Mouse (Mus musculus) hindbrain, embryonic 14.5 days (tissue): Measurements from ENCODE around the gene Akr1c20. TPM values are rescaled to one million over a fixed set of nuclear protein-coding genes. Genes with fewer than 3 reads are reported as not detected.

Experiments used
- ATAC-seq: fragments of 200-750 bp; cut with Nextera tagmentation; 2 replicates; pipeline ENCODE4 v1.8.0; 2017; ENCODE audit warnings: moderate number of reproducible peaks, mild to moderate bottlenecking, moderate TSS enrichment, moderate library complexity; ENCODE audit not compliant: low FRiP score
- DNase-seq: peaks from one replicate; pipeline ENCODE4 v3.0.0-alpha.2; 2015; ENCODE audit warnings: low spot score
- H3K27ac ChIP-seq: fragments of 300-500 bp; sonication (generic); 2 replicates; pipeline ENCODE4 v1.5.1; 2014; ENCODE audit warnings: mild to moderate bottlenecking, moderate library complexity
- H3K27me3 ChIP-seq: fragments of 300-500 bp; sonication (generic); 2 replicates; pipeline ENCODE4 v1.6.1; 2014; ENCODE audit warnings: mild to moderate bottlenecking, low read length, mixed read lengths; ENCODE audit not compliant: control insufficient read depth, insufficient read depth
- H3K36me3 ChIP-seq: fragments of 300-500 bp; sonication (generic); replicated peaks from 2 replicates; pipeline ENCODE4 v1.6.1; 2014; ENCODE audit not compliant: control insufficient read depth, insufficient read depth
- H3K4me1 ChIP-seq: fragments of 300-500 bp; sonication (generic); replicated peaks from 2 replicates; pipeline ENCODE4 v1.6.1; 2014; ENCODE audit warnings: antibody characterized with exemption, low read length, mixed read lengths; ENCODE audit not compliant: control insufficient read depth, insufficient read depth
- H3K4me2 ChIP-seq: fragments of 300-500 bp; sonication (generic); replicated peaks from 2 replicates; pipeline ENCODE4 v1.6.1; 2014; ENCODE audit warnings: mild to moderate bottlenecking, moderate library complexity
- H3K4me3 ChIP-seq: fragments of 300-500 bp; sonication (generic); replicated peaks from 2 replicates; pipeline ENCODE4 v1.5.1; 2014; ENCODE audit warnings: mild to moderate bottlenecking, low read length
- H3K9ac ChIP-seq: fragments of 300-500 bp; sonication (generic); 2 replicates; pipeline ENCODE4 v1.6.1; 2014
- H3K9me3 ChIP-seq: fragments of 300-500 bp; sonication (generic); 2 replicates; pipeline ENCODE4 v1.6.1; 2016; ENCODE audit warnings: low read length; ENCODE audit not compliant: control insufficient read depth
- WGBS: fragments of 180-500 bp; shearing (Covaris S2); extraction: QIAGEN DNeasy Blood & Tissue Kit; methylation state at CpG from one replicate; pipeline ENCODE4 v1.1.7; 2014; 5-methylcytosine and 5-hydroxymethylcytosine counted together
- polyA plus RNA-seq: library from polyadenylated mRNA; unstranded; fragments of >200 nt; fragmentation: Nextera tagmentation; extraction: Ambion mirVana; gene quantifications from 2 replicates; pipeline ENCODE4 v1.2.1, GENCODE M21; 2014

Gene Akr1c20
- not detected in 2 replicates for polyA plus RNA-seq

GRCm38 (mm10) chr13:4523201-4523838 lies at the start of gene Akr1c20:
TSS of gene Akr1c20 (minus strand) at chr13:4523345.
- 87% methylated on average over 2 of the region's 2 CpGs for WGBS
- H3K36me3 ChIP-seq: no peaks in the 10 kb centered on the region
- H3K27ac ChIP-seq: no peak within 1 kb of the TSS

GRCm38 (mm10) chr13:4565996-4566395 lies 42.9 kb upstream of the Akr1c20 start:
- 82% methylated on average over 2 of the region's 2 CpGs for WGBS
- ATAC-seq: no peak
- no peak overlapping the region for H3K4me3 ChIP-seq

More at GRCm38 (mm10) chr13:4523201-4523838, at the start of gene Akr1c20:
- Histone ChIP-seq H3K9me3 (no peaks in the 10 kb centered on the region), H3K9ac (no peak within 1 kb of the TSS), H3K4me3 (no peak within 1 kb of the TSS), H3K4me2 (no peak within 1 kb of the TSS), H3K4me1 (no peaks in the 10 kb centered on the region), H3K27me3 (no peaks in the 10 kb centered on the region)
- ATAC-seq (no peak), DNase-seq (no peak)

GRCm38 (mm10) chr13:4560500-4560899 lies 37.4 kb upstream of the Akr1c20 start:
- H3K9ac ChIP-seq: no peak overlapping the region
- no peaks in the 10 kb centered on the region for H3K36me3 ChIP-seq
- H3K27me3 ChIP-seq: no peaks in the 10 kb centered on the region
- H3K4me3 ChIP-seq: no peak overlapping the region
- DNase-seq (no peak), ATAC-seq (no peak)
- H3K27ac ChIP-seq: no peak overlapping the region
- no peaks in the 10 kb centered on the region for H3K4me1 ChIP-seq
- H3K9me3 ChIP-seq: no peaks in the 10 kb centered on the region
- H3K4me2 ChIP-seq: no peak overlapping the region

More at GRCm38 (mm10) chr13:4565996-4566395, 42.9 kb upstream of the Akr1c20 start:
- Histone ChIP-seq H3K9me3 (no peaks in the 10 kb centered on the region), H3K27me3 (no peaks in the 10 kb centered on the region), H3K36me3 (no peaks in the 10 kb centered on the region), H3K4me1 (no peaks in the 10 kb centered on the region), H3K27ac (no peak overlapping the region), H3K4me2 (no peak overlapping the region), H3K9ac (no peak overlapping the region)
- no peak for DNase-seq

GRCm38 (mm10) chr13:4559143-4559542 lies 36.0 kb upstream of the Akr1c20 start:
- ATAC-seq (no peak), DNase-seq (no peak)
- no peaks in the 10 kb centered on the region for H3K4me1 ChIP-seq
- H3K27ac ChIP-seq: no peak overlapping the region
- no peaks in the 10 kb centered on the region for H3K9me3 ChIP-seq
- WGBS: 74% methylated on average over 1 of the region's 1 CpGs
- H3K36me3 ChIP-seq: no peaks in the 10 kb centered on the region
- no peak overlapping the region for H3K4me3 ChIP-seq
- H3K9ac ChIP-seq: no peak overlapping the region
- H3K27me3 ChIP-seq: no peaks in the 10 kb centered on the region
- H3K4me2 ChIP-seq: no peak overlapping the region

GRCm38 (mm10) chr13:4514811-4515210 lies 8.3 kb downstream of the Akr1c20 start:
- no peaks in the 10 kb centered on the region for H3K27me3 ChIP-seq
- no peaks in the 10 kb centered on the region for H3K4me1 ChIP-seq
- no peak overlapping the region for H3K9ac ChIP-seq
- no peaks in the 10 kb centered on the region for H3K9me3 ChIP-seq
- 90% methylated on average over 2 of the region's 2 CpGs for WGBS
- no peak for DNase-seq
- H3K27ac ChIP-seq: no peak overlapping the region
- no peak for ATAC-seq
- no peak overlapping the region for H3K4me2 ChIP-seq
- H3K36me3 ChIP-seq: no peaks in the 10 kb centered on the region
- H3K4me3 ChIP-seq: no peak overlapping the region

- no peak overlapping the region for H3K9ac ChIP-seq
- H3K27me3 ChIP-seq: no peaks in the 10 kb centered on the region
- no peak for ATAC-seq
- H3K4me1 ChIP-seq: no peaks in the 10 kb centered on the region
- DNase-seq: no peak
- no peak overlapping the region for H3K4me3 ChIP-seq
- 79% methylated on average over 1 of the region's 1 CpGs for WGBS
- H3K9me3 ChIP-seq: no peaks in the 10 kb centered on the region
- H3K4me2 ChIP-seq: no peak overlapping the region
- no peaks in the 10 kb centered on the region for H3K36me3 ChIP-seq
- no peak overlapping the region for H3K27ac ChIP-seq
Observed at GRCm38 (mm10) chr13:4467896-4468295, 55.2 kb downstream of the Akr1c20 start.

GRCm38 (mm10) chr13:4465641-4466040 lies 57.5 kb downstream of the Akr1c20 start:
- Histone ChIP-seq H3K4me1 (no peaks in the 10 kb centered on the region), H3K9ac (no peak overlapping the region), H3K4me3 (no peak overlapping the region), H3K9me3 (no peaks in the 10 kb centered on the region), H3K27ac (no peak overlapping the region), H3K27me3 (no peaks in the 10 kb centered on the region), H3K4me2 (no peak overlapping the region), H3K36me3 (no peaks in the 10 kb centered on the region)
- ATAC-seq: no peak
- no peak for DNase-seq
- 91% methylated on average over 2 of the region's 2 CpGs for WGBS

Other genes starting within 250 kb of the Akr1c20 start
- gene Akr1c12, start 243.9 kb downstream of the Akr1c20 start, polyA plus RNA-seq: 0.16 and 0.18 TPM in 2 replicates
- not detected in 2 replicates for gene Akr1c6, start 89.0 kb downstream of the Akr1c20 start, polyA plus RNA-seq
- gene Akr1c21, start 50.7 kb upstream of the Akr1c20 start, polyA plus RNA-seq: not detected in 2 replicates
- gene Akr1e1, start 85.8 kb upstream of the Akr1c20 start, polyA plus RNA-seq: 37.8 and 38.2 TPM in 2 replicates